Mouse (Mus musculus) C2C12 (cell line): Measurements from ENCODE around the gene Acad9. TPM values are rescaled to one million over a fixed set of nuclear protein-coding genes. Genes with fewer than 3 reads are reported as not detected.

Source experiments
- H3K27me3 ChIP-seq: one replicate; pipeline ENCODE4 v1.6.1; 2011; ENCODE audit not compliant: control insufficient read depth, insufficient read depth, insufficient read length
- H3K36me3 ChIP-seq: one replicate; pipeline ENCODE4 v1.6.1; 2011; ENCODE audit not compliant: control insufficient read depth, insufficient read depth
- H3K4me3 ChIP-seq: one replicate; pipeline ENCODE4 v1.5.1; 2011; ENCODE audit warnings: mild to moderate bottlenecking, control low read depth; ENCODE audit not compliant: poor library complexity, insufficient read depth, severe bottlenecking
- H3K79me2 ChIP-seq: one replicate; pipeline ENCODE4 v1.6.1; 2011; ENCODE audit not compliant: control insufficient read depth, insufficient read depth
- H3K79me3 ChIP-seq: one replicate; pipeline ENCODE4 v1.6.1; 2011; ENCODE audit warnings: low read depth, control low read depth
- H3ac ChIP-seq: one replicate; pipeline ENCODE3; 2011; ENCODE audit warnings: low read depth; ENCODE audit not compliant: control insufficient read depth, insufficient read length
- CEBPB ChIP-seq: IDR thresholded peaks from one replicate; pipeline ENCODE4 v1.6.1; 2011; ENCODE audit warnings: low read depth, mild to moderate bottlenecking, control low read depth, moderate library complexity
- CTCF ChIP-seq: IDR thresholded peaks from one replicate; pipeline ENCODE4 v1.5.1; 2011; ENCODE audit not compliant: control insufficient read depth, insufficient read depth, insufficient read length
- FOSL1 ChIP-seq: IDR thresholded peaks from one replicate; pipeline ENCODE4 v1.8.0; 2011; ENCODE audit warnings: mild to moderate bottlenecking, low read length; ENCODE audit not compliant: poor library complexity, insufficient read depth, severe bottlenecking
- MAX ChIP-seq: IDR thresholded peaks from one replicate; pipeline ENCODE4 v1.6.1; 2011; ENCODE audit warnings: mild to moderate bottlenecking, control low read depth
- MYOD1 ChIP-seq: IDR thresholded peaks from one replicate; pipeline ENCODE4 v1.6.1; 2011; ENCODE audit warnings: low read depth; ENCODE audit not compliant: control insufficient read depth, insufficient read length
- MYOG ChIP-seq: IDR thresholded peaks from one replicate; pipeline ENCODE4 v1.6.1; 2011; ENCODE audit not compliant: control insufficient read depth, insufficient read length; ENCODE audit errors: extremely low read depth
- USF1 ChIP-seq: IDR thresholded peaks from one replicate; pipeline ENCODE4 v1.6.1; 2011; ENCODE audit warnings: low read depth, mild to moderate bottlenecking, control low read depth, moderate library complexity
- polyA plus RNA-seq: library from polyadenylated mRNA; unstranded; fragments of >200 nt; fragmentation: generic; extraction: Trizol; gene quantifications from one replicate; pipeline ENCODE4 v1.2.1, GENCODE M21; 2012; ENCODE audit warnings: missing spikeins

The Acad9 gene
- polyA plus RNA-seq, 1 experiment: 20.7 TPM

DNA sequence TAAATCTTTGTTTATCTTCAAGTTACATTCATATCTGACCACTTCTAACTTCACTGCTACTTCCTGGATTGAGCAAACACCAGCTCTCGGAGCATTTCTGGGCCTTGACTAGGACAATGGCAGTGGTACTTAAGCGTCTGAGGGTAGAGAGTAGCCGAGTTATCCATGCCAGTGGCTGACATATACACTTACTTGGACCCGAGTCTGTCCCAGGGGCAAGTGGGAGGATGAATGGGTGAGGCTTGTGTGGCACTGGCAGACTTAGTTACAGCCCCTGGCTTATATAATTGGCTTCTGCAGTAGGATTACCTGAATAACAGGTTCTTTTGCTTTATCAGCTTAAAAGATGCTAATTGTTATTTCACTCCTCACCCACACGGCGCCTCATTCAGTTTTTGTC is 2.0 kb downstream of the Acad9 start:
- TF ChIP-seq MAX (no peak), MYOD1 (no peak), FOSL1 (no peak), CTCF (no peak), CEBPB (no peak), MYOG (no peak)
- Histone ChIP-seq H3K4me3 (no peak overlapping the region), H3K36me3 (no peaks in the 10 kb centered on the region)

GRCm38 (mm10) chr3:36070436-36070835 is 4.7 kb downstream of the Acad9 start:
- Histone ChIP-seq H3K79me2 (peaks cover 37% of the 10 kb centered on the region), H3K27me3 (no peaks in the 10 kb centered on the region), H3K36me3 (peaks cover 22% of the 10 kb centered on the region), H3K4me3 (no peak overlapping the region), H3K79me3 (peaks cover 31% of the 10 kb centered on the region), H3ac (no peak overlapping the region)
- TF ChIP-seq FOSL1: no peak
- TF ChIP-seq CTCF: no peak
- no peak for TF ChIP-seq CEBPB
- no peak for TF ChIP-seq MAX

More for the DNA sequence above, 2.0 kb downstream of the Acad9 start:
- H3K79me2 ChIP-seq: peaks cover 37% of the 10 kb centered on the region
- no peak overlapping the region for H3ac ChIP-seq
- peaks cover 31% of the 10 kb centered on the region for H3K79me3 ChIP-seq
- no peaks in the 10 kb centered on the region for H3K27me3 ChIP-seq

GRCm38 (mm10) chr3:36071047-36071446 is 5.3 kb downstream of the Acad9 start:
- Histone ChIP-seq H3K36me3 (peaks cover 28% of the 10 kb centered on the region), H3K27me3 (no peaks in the 10 kb centered on the region), H3ac (no peak overlapping the region), H3K4me3 (no peak overlapping the region), H3K79me2 (peaks cover 36% of the 10 kb centered on the region), H3K79me3 (peaks cover 30% of the 10 kb centered on the region)
- TF ChIP-seq USF1: no peak
- no peak for TF ChIP-seq CEBPB
- no peak for TF ChIP-seq CTCF
- TF ChIP-seq MAX: no peak
- no peak for TF ChIP-seq FOSL1
- no peak for TF ChIP-seq MYOD1
- TF ChIP-seq MYOG: no peak

DNA sequence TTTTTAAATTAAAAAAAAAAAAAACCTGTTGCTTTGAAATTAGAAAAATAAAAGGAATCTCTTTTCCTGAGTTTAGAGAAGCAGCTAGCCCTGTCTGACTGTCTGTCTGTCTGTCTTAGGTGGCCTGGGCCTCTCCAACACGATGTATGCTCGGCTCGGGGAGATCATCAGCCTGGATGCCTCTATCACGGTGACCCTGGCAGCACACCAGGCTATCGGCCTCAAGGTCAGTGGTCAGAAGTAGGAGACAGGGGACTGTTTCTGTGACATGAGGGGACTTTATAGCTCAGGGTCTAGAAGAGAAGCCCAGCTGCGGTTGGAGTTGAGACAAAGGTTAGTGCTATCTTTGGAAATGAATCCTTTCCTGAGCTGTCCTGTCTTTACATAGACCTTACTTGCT is 8.5 kb downstream of the Acad9 start:
- TF ChIP-seq USF1 (no peak), CEBPB (no peak)
- Histone ChIP-seq H3K79me2 (peaks cover 4% of the 10 kb centered on the region), H3K4me3 (no peak overlapping the region), H3K36me3 (peaks cover 60% of the 10 kb centered on the region), H3ac (no peak overlapping the region), H3K27me3 (no peaks in the 10 kb centered on the region), H3K79me3 (no peaks in the 10 kb centered on the region)

DNA sequence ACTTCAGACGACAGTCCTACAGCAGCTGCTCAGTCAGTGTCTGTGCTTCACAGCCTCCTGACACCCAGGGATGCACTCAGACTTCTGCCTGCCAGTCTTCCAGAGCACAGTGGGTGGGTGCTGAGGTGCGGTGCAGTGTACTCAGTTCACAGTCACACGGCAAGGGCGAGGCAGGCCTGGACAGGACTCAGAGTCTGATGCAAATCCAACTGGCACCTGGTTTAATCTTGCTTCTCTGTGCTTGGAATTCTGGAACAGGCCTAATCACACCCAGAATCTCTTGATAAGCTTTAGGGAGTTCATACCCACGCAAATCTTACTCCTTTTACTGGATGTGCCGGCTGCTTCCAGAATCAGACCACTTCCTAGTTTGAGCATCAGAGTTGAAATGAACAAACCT is 9.7 kb downstream of the Acad9 start:
- no peak overlapping the region for H3ac ChIP-seq
- no peak overlapping the region for H3K4me3 ChIP-seq
- peaks cover 67% of the 10 kb centered on the region for H3K36me3 ChIP-seq
- no peaks in the 10 kb centered on the region for H3K27me3 ChIP-seq
- H3K79me3 ChIP-seq: no peaks in the 10 kb centered on the region
- TF ChIP-seq MYOG (no peak), CEBPB (no peak), FOSL1 (no peak), CTCF (no peak), MAX (no peak), USF1 (no peak), MYOD1 (no peak)
- H3K79me2 ChIP-seq: no peaks in the 10 kb centered on the region

GRCm38 (mm10) chr3:36077386-36077785 is 11.6 kb downstream of the Acad9 start:
- Histone ChIP-seq H3ac (no peak overlapping the region), H3K79me2 (no peaks in the 10 kb centered on the region), H3K27me3 (no peaks in the 10 kb centered on the region), H3K79me3 (no peaks in the 10 kb centered on the region), H3K4me3 (no peak overlapping the region), H3K36me3 (peaks cover 83% of the 10 kb centered on the region)
- TF ChIP-seq MYOD1: no peak
- TF ChIP-seq FOSL1: no peak
- TF ChIP-seq MAX: no peak
- TF ChIP-seq MYOG: no peak
- no peak for TF ChIP-seq CEBPB
- no peak for TF ChIP-seq CTCF
- TF ChIP-seq USF1: no peak
